Mouse (Mus musculus) bone marrow macrophage, adult 2 months (primary cell): ENCODE measurements around the gene Amt.

ENCODE experiments used
- CTCF ChIP-seq: IDR thresholded peaks from 2 replicates; pipeline ENCODE4 v1.5.1; 2012; ENCODE audit warnings: low read depth, mild to moderate bottlenecking, low read length, moderate library complexity
- POLR2A ChIP-seq: IDR thresholded peaks from 2 replicates; pipeline ENCODE4 v1.6.1; 2012; ENCODE audit warnings: mild to moderate bottlenecking, low read depth, low read length, borderline replicate concordance

DNA sequence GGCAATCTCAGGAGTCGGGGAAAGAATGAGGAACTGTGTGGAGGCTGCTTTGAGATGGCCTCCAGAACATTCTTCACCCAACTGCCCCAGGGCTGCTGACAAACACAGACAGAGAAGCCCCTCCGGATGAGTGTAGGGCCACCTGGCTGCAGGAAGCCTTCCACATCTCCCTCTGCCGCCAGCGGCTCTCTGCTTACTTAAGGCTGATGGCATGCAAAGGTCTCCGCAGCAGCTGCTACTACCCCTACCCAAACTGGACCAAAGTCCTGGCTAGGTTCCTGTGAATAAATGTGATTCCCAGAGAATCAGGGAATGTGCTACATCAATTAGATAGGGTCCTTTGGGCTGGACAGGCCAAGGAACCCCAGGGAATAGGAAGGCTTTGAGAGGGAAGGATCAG lies 24.0 kb upstream of the Amt start:
- TF ChIP-seq CTCF (no peak), POLR2A (no peak)
